Mouse (Mus musculus): ENCODE results near the gene Gpn2.
A peak's percentile ranks its signal among the peaks of the same experiment; 100 is the strongest.

Gpn2 gene

DNA sequence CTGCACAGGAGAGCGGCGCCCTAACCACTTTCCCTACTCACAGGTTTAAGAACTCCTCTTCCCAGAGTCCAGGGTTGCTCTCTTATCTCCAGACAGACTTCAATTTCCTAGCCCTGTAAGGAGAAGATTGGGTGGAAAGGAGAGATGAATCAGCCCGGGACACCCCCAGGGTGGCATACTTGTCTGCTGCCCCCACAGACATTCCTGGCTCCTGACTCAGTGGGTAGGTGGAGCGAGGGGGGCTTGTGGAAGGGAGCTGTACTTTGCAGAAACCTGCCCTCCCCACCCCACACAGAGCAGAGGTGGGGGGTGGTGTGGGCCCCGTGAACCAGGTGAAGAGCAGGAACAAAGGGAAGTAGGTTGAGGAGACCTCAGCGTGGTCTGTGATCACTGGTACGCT, 11.4 kb downstream of the Gpn2 start:
- peak; percentile 77 for DNase-seq (ENCODE audit: low read depth, low spot score)

DNA sequence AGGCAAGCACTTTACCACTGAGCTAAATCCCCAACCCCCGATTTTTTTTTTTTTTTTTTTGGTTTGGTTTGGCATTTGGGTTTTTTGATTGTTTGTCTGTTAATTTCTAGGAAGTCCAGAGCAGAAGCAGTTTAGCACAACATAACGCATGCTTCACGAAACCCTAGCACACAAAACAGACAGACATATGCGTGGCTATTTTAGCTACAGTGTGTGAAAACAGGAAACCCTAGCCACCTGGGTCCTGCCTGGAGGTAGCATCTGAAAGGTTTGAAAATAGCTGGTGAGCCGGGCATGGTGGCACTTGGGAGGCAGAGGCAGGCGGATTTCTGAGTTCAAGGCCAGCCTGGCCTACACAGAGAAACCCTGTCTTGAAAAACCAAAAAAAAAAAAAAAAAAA, 11.9 kb downstream of the Gpn2 start:
- peak; percentile 50 for DNase-seq (ENCODE audit: low read depth, low spot score)

DNA sequence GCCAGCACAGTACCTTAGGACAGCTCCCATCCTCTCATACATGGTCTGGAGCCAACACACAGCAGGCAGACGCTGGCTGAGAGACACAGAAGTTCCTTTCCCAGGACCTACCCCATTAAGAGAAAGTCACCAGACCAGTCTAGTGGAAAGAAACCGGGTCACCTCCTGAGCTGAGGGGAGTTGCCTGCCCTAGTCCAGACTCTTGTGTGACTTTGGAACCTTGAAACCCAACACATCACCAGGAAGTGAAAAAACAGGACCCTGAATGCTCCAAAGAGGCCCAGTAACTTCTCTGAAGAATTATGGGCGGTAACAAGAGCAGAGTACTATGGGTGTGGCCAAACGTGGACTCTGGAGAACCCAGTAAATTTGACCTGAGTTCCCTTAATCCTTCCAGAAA, 14.5 kb downstream of the Gpn2 start:
- DNase-seq (ENCODE audit: low read depth, low spot score): no peak

DNA sequence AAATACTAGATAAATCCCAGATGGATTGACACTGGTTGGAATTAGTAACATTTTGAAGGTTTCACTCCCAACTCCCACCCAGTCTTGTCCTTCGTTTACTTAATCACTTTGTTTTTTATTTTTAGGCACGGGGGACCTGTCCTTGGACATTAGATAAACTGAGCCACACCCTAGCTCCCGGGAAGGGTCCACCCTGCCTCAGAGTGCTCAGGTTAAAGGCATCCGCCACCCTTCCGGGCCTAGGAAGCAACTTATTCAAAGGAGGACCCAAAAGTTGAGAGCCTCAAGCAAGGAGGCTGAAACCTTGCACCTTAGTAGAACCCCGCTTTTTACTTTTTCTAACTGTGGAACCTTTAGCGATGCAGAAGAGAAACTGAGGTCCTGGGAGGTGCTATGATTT, 15.0 kb downstream of the Gpn2 start:
- DNase-seq (ENCODE audit: low read depth, low spot score): no peak

DNA sequence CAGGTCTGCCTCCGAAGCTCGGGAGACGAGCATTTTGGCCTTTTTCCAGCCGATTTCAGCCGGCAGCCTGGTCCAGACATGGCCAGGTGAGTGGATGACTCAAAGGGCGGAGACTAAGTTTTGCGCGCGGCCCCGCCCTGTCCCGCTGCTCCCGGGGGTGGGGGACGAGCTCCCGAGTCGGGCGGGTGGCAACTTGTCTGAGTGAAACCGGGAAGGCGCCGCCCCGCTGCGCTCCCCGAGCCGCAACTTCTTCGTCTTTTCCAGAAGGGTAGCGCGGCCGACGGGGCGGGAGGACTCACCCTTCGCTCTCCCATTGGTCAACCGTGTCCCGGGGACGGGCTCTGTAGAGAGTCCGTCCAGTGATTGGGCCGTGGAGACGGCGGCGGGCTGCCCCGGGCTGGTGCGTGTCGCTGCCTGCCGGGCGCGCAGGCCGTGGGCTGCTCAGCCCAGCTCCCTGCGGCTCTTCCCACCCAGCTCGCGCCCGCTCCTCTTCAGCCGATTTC, 15.5 kb downstream of the Gpn2 start:
- peak; percentile 86 for DNase-seq (ENCODE audit: low read depth, low spot score)

DNA sequence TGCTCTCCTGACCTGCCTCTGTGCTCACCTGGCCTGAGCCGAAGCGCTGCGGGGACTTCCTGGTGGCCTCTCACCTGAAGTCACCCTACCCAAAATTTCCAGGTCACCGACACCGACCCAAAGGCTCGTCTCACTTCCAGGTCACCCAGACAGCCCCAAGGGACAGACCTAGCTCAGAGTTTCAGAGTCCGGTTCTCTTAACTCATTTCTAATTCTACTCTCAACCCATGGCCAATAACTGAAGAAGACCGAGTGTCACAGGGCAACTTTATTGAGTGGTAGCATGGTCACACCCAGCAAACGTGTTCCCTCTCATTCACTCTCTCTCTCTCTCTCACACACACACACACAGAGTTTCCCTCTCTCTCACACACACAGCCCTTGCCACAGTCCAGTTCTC, 16.1 kb downstream of the Gpn2 start:
- no peak for DNase-seq (ENCODE audit: low read depth, low spot score)

DNA sequence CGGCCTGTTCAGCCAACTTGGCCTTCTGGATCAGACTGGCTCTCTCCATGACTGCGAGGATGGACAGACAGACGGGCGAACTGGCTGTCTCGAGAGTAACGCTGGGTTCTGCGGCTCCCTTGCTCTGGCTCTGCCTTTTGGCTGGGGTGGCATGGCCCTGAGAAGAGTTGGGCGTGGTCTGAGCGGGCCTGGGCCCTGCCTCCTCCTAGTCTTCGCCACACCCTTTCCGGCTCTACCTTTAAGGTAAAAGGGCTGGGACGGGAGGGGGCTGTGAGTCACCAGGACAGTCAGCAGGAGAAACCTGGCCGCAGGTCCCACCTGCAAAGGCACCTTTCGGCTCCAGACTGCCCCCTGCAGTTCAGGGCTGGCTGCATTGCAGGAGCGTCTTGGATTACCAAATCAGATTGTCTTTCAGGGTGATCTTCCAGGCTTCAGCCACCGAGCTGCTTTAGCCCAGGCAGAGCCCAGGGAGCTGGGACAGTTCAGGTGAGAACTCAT, 17.6 kb downstream of the Gpn2 start, which contains the start of gene Sfn:
TSS of gene Sfn (minus strand) at position 448 of the 498 bp plus-strand sequence.
- DNase-seq (ENCODE audit: low read depth, low spot score): no peak

DNA sequence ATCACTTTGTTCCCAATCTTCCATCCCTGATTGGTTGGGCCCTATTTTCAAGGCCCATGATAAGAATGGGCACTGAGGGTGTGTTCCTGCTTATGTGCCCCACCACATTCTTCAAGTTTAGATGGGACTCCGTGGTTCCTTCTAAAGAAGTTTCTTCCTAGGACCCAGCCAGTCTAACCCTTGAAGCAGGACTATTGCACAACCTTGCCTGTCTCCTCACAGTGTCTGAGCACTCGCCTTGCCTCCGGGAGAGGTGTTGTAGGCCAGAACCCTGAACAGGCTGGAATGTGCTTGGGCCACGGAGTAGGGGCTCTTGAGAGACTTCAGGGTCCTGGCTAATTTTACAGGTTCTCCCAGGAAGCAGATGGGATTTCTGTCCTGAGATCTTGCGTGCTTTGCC, 18.9 kb downstream of the Gpn2 start:
- no peak for DNase-seq (ENCODE audit: low read depth, low spot score)

DNA sequence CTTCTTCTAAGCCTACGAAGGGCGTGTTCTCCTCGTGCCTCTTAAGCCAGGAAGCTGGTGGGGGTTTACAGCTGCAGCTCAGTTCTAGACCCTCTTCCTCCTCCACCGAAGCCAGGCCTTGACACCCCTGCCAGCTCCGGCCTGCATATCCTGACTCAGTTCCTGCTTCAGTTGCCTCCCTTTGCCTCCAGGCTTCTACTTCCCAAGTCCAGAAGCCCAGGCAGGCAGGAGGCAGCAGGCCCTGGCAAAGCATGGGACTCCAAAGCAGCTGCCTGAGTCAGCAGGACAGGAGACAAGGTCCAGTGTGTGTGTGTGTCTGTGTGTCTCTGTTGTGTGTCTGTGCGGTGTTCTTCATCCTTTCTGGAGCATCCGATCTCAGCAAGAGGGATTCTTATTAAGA, 20.0 kb downstream of the Gpn2 start:
- no peak for DNase-seq (ENCODE audit: low read depth, low spot score)

DNA sequence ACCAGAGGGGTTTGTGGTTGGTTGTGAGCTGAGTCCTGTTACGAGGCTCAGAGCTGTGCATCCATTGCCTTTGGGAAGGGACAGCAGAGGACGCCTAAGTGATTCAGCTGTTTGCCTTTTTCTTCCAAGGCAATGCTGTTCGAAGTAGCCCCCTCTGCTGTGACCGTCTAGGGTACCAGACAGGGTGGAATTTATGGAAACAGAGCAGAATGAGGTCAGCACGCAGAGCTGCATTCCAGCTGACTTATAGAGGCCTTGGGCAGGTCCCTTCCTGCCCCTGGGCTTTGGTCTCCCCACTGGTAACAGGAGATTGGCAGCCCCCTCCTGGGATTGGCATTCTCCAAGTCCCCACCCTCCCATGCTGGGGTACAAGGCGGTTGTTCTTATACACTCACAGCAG, 20.7 kb downstream of the Gpn2 start:
- no peak for DNase-seq (ENCODE audit: low read depth, low spot score)

DNA sequence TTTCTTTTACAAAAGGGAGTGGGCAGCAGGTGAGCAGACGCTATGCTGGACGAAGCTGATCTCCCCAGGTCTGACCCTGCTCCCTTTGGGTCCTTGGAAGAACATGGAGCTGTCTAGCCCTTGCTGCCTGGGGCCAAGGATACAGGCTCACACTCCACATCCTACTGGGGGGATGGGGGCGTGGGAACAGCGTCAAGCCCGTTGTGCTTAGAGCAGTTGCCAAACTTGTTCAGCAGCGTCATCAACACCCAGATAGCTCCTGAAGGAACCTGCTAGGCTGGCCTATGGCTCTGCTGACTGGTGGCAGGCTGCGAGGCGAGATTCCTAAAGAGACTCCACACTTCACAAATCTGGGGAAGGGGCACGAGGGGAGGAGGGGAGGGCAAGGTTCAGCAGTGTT, 21.2 kb downstream of the Gpn2 start:
- DNase-seq (ENCODE audit: low read depth, low spot score): no peak

DNA sequence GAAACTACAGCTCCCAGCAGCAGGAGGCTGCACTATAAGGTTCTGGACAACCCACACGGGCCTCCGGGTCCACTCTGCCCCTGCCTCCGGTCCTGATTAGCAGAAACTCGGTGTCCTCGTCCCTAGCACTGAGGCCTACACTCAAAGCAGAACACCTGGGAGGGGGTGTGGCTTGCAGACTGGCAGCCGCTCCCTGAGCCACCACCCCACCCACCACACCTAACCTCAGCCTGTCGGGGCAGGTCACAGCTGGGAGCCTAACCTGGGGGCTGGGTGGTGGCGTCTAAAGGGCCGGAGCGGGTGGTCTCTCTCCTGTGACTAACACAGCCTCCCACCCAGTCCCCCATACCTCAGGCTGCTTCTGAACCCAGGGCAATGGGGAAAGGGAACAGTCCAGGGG, 23.1 kb downstream of the Gpn2 start:
- no peak for DNase-seq (ENCODE audit: low read depth, low spot score)

DNA sequence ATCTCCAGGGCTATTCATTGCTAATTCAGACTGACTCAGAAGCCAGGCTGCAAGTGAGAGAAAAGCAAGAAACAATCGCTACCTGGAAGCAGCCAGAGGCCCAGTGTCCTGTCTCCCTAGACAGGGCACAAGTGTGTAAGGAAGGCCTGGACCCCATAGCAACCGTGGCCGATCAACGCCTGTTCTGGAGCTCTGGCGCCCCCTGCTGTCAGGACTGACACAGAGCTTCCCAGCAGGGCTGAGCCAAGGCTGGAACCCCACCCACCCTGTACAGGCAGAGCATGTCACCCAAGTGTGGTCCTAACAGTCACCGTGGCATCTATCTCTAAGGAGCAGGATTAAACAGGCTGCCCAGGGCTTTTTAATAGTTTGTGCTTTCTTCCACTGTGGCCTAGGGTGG, 25.6 kb downstream of the Gpn2 start:
- peak; percentile 73 for DNase-seq (ENCODE audit: low read depth, low spot score)

DNA sequence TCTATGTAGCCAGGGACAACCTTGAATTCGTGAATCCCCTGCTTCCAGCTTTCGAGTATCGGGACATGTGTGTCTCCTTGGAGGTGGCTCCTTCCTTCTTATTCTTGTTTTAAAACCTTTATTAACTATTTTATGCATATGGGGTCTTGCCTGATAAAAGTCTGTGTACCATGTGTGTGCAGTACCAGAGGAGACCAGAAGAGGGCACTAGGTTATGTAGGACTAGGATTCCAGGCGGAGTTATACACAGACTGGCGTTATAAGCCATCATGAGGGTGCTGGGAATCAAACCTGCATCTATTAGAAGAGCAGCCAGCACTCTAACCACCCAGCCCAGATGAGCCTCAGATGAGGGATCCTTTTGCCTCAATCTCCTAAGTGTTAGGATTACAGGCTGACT, 27.7 kb downstream of the Gpn2 start:
- DNase-seq (ENCODE audit: low read depth, low spot score): no peak

DNA sequence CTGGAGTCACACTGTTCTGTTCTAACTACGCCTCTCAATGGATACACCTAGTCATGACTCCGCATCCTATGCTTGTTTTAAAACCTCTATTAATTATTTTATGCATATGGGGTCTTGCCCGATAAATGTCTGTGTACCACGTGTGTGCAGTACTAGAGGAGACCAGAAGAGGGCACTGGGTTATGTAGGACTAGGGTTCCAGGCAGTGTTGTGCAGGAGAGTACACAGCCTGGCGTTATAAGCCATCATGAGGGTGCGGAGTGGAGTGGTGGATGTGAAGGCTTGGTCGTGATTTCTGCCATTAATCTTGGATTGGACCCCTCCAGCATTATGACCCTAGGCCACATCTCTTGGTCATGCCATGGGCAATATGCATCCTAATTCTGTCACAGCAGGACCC, 28.3 kb downstream of the Gpn2 start:
- no peak for DNase-seq (ENCODE audit: low read depth, low spot score)

DNA sequence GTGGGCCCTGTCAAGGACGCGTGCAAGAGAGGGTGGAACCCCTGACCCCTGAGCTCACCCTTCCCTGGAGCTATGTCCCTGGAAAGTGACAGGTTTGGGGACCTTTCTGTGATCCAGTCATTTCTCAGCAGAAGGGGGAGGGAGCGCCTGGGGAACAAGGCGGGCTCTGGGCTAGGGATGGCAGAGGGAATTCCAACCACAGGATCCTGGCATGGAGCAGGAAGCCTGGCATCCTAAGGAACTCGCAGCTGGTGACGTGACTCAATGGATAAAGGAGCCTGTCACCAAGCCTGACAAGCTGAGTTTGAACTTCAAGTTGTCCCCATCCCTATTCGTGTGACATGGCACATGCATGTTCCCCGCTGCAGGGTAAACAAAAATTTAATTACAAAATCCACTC, 28.9 kb downstream of the Gpn2 start:
- DNase-seq (ENCODE audit: low read depth, low spot score): no peak

DNA sequence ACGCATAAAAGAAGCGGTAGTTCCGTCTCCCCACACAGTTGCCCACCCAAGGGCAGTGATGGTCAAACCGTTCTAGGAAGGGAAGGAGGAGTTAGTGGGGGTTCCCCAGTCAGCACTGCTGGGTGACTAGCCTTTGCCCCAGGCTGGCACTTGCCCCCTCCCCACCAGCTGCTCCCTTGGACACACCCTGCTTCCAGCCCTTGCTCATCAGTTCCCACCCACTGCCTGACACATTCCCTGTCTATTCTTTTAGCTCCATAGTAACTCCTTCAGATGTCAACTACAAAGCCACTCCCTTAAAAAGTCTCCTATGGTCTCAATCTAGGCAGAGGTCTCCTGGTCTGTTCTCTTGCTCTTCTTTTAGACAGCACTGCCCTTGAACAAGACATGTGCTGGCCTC, 29.7 kb downstream of the Gpn2 start:
- peak; percentile 65 for DNase-seq (ENCODE audit: low read depth, low spot score)

DNA sequence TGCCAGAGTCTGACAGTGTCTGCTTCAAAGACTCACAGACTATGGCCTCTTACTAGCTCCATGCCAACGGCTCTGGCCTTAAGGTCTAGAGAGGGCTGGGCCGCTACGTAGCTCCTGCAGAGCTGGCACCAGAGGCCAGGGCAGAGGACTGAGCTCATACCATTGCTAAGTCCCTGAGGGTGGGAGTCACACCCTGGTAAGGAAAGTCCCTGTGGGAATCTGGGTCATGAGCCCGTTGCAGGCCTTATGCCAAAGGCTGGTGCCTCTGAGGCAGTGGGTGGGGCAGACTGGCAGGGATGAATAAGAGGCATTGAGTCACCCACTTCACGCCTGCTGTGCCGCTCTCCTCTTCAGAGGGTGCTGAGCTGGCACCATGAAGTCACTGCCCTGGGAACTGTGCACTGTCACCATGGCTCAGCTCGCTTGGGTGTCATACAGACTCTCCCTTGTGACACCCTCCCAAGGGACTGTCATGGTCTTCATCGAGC, 30.2 kb downstream of the Gpn2 start:
- peak; percentile 95 for DNase-seq (ENCODE audit: low read depth, low spot score)

DNA sequence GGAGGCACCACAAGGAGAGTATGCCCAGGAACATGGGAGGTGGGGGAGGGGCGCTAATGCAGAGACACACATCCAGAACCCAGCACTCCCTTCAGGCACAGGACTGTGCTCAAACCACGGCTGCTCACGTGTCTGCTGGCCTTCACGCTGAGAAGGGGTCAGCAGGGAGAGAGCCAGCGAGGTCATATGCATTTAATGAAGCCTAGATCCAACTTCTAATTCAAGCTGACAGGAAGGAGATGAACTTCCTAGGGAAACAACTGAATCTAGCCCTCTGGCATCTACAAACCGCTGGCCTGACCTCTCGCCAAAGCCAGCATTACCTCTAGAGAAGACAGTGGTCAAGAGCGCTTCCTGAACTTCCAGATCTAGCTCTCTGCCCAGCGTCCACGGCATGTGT, 31.3 kb downstream of the Gpn2 start:
- DNase-seq (ENCODE audit: low read depth, low spot score): no peak

DNA sequence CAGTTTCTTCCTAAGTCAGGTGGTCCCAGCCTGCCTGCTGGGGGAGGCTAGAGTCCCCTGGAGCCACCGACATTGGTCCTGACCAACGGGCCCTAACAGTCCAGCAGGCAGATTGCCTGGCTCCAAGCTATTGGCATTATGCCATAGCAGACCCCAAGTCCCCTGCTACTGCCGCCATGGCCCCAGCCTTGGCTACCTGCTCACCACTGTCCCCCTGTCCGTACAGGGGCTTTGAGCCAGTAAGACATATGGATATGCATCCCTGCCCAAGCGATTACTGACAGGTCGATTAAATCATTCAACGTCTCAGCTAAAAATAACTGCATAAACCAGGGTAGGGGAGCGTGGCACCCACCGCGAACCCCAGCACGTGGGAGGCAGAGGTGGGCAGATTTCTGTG, 33.8 kb downstream of the Gpn2 start:
- DNase-seq (ENCODE audit: low read depth, low spot score): no peak

DNA sequence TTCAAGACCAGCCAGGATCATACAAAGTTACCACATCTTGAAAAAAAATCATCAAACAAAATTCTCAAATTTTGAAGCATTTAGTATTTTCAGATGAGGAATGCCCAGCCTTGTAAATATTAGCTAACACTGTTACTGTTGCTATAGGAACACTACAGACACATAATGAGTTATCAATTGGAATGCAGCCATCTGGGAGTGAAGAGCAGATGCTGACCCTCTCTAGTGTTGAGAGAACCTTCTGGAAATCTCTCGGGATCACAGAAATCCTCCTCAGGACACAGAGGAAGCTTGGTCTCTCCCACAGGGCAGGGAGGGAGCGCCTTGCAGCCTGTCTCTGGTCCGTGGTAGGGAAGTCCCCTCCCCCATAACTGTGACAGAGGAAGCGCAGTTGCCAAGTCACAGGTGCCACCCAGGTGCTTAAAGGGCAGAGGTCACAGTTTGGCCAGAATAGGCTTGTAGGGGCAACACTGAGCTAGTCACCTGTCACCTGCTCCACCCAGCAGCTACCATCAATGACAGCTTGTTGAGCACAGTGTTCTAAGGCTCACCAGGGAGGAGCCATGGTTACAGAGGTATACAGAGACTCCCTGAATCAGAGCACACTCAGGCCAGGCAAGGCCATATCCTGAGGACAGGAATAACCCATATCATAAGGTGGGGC, 35.4 kb downstream of the Gpn2 start:
- DNase-seq (ENCODE audit: low read depth, low spot score): no peak

DNA sequence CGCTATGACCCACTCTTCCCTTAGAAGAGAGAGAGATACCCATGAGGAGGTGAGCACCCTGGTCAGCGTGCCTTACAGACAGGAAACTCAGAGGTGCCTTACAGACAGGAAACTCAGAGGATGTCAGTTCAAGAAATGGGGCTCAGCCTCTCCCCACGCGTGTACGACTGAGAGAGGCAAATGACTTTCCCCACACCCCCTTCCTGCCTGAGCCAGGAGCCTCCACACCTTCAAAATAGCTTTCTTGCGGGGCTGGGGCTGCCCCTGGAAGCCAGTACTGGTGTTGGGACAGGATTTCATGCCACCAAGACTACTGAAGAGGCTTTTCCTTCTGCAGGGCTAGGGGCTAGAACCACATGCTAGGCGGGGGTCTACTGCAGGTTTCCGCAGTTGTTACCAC, 36.5 kb downstream of the Gpn2 start:
- DNase-seq (ENCODE audit: low read depth, low spot score): no peak

DNA sequence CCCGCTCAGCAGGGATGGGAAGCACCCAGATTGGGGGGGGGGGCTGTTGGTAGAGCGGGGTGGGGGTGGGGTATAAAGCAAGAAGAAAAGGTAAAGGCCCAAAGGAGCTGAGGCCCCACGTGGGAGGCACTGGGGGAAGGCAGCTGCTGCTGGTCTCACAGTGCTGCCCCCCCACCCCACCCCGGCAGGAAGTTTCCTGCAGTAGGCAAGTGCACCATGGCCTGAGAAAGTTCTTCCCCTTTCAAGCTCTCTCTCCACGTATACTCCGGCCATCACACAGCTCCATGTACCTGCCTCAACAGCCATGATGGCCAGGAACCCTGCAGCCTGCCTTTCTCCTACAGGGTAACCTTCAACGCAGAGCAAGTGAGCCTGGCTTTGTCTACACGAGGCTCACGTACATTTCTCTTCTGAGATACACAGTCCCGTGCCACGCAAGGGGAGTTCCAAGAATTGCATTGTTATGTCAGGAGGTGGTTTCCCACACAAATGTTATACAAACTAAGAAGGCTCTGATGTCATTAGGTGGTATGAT, 38.1 kb downstream of the Gpn2 start:
- no peak for DNase-seq (ENCODE audit: low read depth, low spot score)

Measured in brain, adult 2 months (tissue).